Mouse (Mus musculus): Measurements from ENCODE around the gene Tmem255b.

DNA sequence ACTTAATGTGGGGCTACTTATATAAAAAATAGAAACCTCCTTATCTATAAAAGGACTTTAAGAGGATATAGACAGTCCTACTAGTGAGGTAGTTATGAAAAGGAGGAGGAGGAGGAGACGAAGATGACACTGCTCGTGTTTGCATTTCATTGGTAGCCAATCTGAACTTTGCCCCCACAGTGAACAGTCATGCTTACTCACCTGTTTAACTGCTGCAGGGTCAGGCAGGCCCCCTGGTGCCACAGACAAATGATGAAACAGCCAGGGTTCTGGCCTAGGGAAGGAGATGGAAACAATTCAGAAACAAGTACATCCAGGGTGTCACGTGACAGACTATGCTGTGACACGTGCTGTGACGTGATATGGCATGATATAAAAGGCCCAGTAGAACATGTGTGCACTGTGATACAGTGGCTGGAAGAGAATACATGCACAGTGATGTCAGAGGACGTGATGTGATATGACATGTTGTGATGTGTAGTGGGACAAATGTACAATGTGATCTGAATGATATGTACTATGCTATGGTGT is 16.8 kb downstream of the Tmem255b start:
- TF ChIP-seq CTCF (IDR thresholded peaks at IDR 0.05; ENCODE audit: low read depth) (no peak), EP300 (IDR thresholded peaks at IDR 0.05; ENCODE audit: low read depth) (no peak)
